Mouse (Mus musculus): ENCODE measurements at regions not wholly inside any gene's neighbourhood (a gene's known extent, or its start where the extent isn't known, plus 50 kb on each side); places are given as distances from the start of the nearest gene placed in this dataset.
"Not testable (repeated sequence)": the region's sequence is repeated elsewhere in the genome, so short reads cannot be mapped to it uniquely, and the experiment has no call there.

GRCm38 (mm10) chr5:91767060-91767459, 195.8 kb downstream of the Rchy1 start:
- ATAC-seq (replicated peaks; ENCODE audit: low FRiP score, poor library complexity, severe bottlenecking): no peak

- ATAC-seq (replicated peaks; ENCODE audit: low FRiP score, poor library complexity, severe bottlenecking): no peak
Measured at GRCm38 (mm10) chr5:91764621-91765020, 198.2 kb downstream of the Rchy1 start.

GRCm38 (mm10) chr5:91762589-91762988, 200.3 kb downstream of the Rchy1 start:
- no peak for ATAC-seq (replicated peaks; ENCODE audit: low FRiP score, poor library complexity, severe bottlenecking)

- no peak for ATAC-seq (replicated peaks; ENCODE audit: low FRiP score, poor library complexity, severe bottlenecking)
Measured at GRCm38 (mm10) chr5:91755958-91756357, 206.9 kb downstream of the Rchy1 start.

- ATAC-seq (replicated peaks; ENCODE audit: low FRiP score, poor library complexity, severe bottlenecking): not testable (repeated sequence)
Measured at GRCm38 (mm10) chr5:91752846-91753245, 210.0 kb downstream of the Rchy1 start.

GRCm38 (mm10) chr5:91751168-91751567, 211.7 kb downstream of the Rchy1 start:
- ATAC-seq (replicated peaks; ENCODE audit: low FRiP score, poor library complexity, severe bottlenecking): no peak

GRCm38 (mm10) chr5:91746077-91746476, 216.8 kb downstream of the Rchy1 start:
- no peak for ATAC-seq (replicated peaks; ENCODE audit: low FRiP score, poor library complexity, severe bottlenecking)

GRCm38 (mm10) chr5:91744389-91744788, 218.5 kb downstream of the Rchy1 start:
- ATAC-seq (replicated peaks; ENCODE audit: low FRiP score, poor library complexity, severe bottlenecking): no peak

GRCm38 (mm10) chr5:91740159-91740537, 222.7 kb downstream of the Rchy1 start:
- ATAC-seq (replicated peaks; ENCODE audit: low FRiP score, poor library complexity, severe bottlenecking): no peak

GRCm38 (mm10) chr5:91739433-91740158, 222.2 kb downstream of the Parm1 start:
- no peak for ATAC-seq (replicated peaks; ENCODE audit: low FRiP score, poor library complexity, severe bottlenecking)

- ATAC-seq (replicated peaks; ENCODE audit: low FRiP score, poor library complexity, severe bottlenecking): no peak
Measured at GRCm38 (mm10) chr5:91732002-91732401, 214.6 kb downstream of the Parm1 start.

GRCm38 (mm10) chr5:91731155-91731554, 213.7 kb downstream of the Parm1 start:
- ATAC-seq (replicated peaks; ENCODE audit: low FRiP score, poor library complexity, severe bottlenecking): no peak

GRCm38 (mm10) chr5:91729868-91730267, 212.5 kb downstream of the Parm1 start:
- no peak for ATAC-seq (replicated peaks; ENCODE audit: low FRiP score, poor library complexity, severe bottlenecking)

GRCm38 (mm10) chr5:91729415-91729814, 212.0 kb downstream of the Parm1 start:
- ATAC-seq (replicated peaks; ENCODE audit: low FRiP score, poor library complexity, severe bottlenecking): no peak

- ATAC-seq (replicated peaks; ENCODE audit: low FRiP score, poor library complexity, severe bottlenecking): no peak
Measured at GRCm38 (mm10) chr5:91727448-91727847, 210.0 kb downstream of the Parm1 start.

GRCm38 (mm10) chr5:91726118-91726500, 208.7 kb downstream of the Parm1 start:
- ATAC-seq (replicated peaks; ENCODE audit: low FRiP score, poor library complexity, severe bottlenecking): no peak

GRCm38 (mm10) chr5:91725380-91726117, 208.1 kb downstream of the Parm1 start:
- ATAC-seq (replicated peaks; ENCODE audit: low FRiP score, poor library complexity, severe bottlenecking): no peak

- no peak for ATAC-seq (replicated peaks; ENCODE audit: low FRiP score, poor library complexity, severe bottlenecking)
Measured at GRCm38 (mm10) chr5:91724881-91725280, 207.5 kb downstream of the Parm1 start.

GRCm38 (mm10) chr5:91723416-91723815, 206.0 kb downstream of the Parm1 start:
- no peak for ATAC-seq (replicated peaks; ENCODE audit: low FRiP score, poor library complexity, severe bottlenecking)

GRCm38 (mm10) chr5:91722982-91723381, 205.6 kb downstream of the Parm1 start:
- ATAC-seq (replicated peaks; ENCODE audit: low FRiP score, poor library complexity, severe bottlenecking): no peak

- no peak for ATAC-seq (replicated peaks; ENCODE audit: low FRiP score, poor library complexity, severe bottlenecking)
Measured at GRCm38 (mm10) chr5:91722403-91722802, 205.0 kb downstream of the Parm1 start.

All from erythroid progenitor cell, adult 5-6 weeks (primary cell).